Mouse (Mus musculus) E14TG2a.4 (cell line): ENCODE measurements at regions not wholly inside any gene's neighbourhood (a gene's known extent, or its start where the extent isn't known, plus 50 kb on each side); places are given as distances from the start of the nearest gene placed in this dataset.

Experiments
- CTCF ChIP-seq: conservative IDR thresholded peaks from 2 replicates; pipeline ENCODE4 v1.5.1; 2014; ENCODE audit warnings: low read length
- POU5F1 ChIP-seq: IDR thresholded peaks from 2 replicates; pipeline ENCODE4 v1.6.1; 2014; ENCODE audit warnings: low read length, borderline replicate concordance

- TF ChIP-seq CTCF = no peak
- no peak for TF ChIP-seq POU5F1
Measured at GRCm38 (mm10) chr7:36308726-36309125, 389.2 kb upstream of the Tshz3 start.
